Mouse (Mus musculus): ENCODE data around the gene Acd. TPM values are rescaled to one million over a fixed set of nuclear protein-coding genes. Genes with fewer than 3 reads are reported as not detected.
A peak's percentile ranks its signal among the peaks of the same experiment; 100 is the strongest.

The Acd gene
- polyA plus RNA-seq, 1 experiment, result 118 TPM

GRCm38 (mm10) chr8:105709317-105709716 is 8.4 kb upstream of the Acd start:
- Histone ChIP-seq H3K36me3 (ENCODE audit: control insufficient read depth, insufficient read depth, low read length) (no peaks in the 10 kb centered on the region), H3K4me1 (replicated peaks; ENCODE audit: control insufficient read depth, insufficient read depth, low read length) (peaks cover 9% of the 10 kb centered on the region; the same call in 1 of the 2 replicates), H3K4me3 (ENCODE audit: control insufficient read depth, insufficient read depth, low read length) (no peak overlapping the region), H3K27me3 (ENCODE audit: control insufficient read depth, insufficient read depth, low read length) (no peaks in the 10 kb centered on the region), H3K27ac (ENCODE audit: control insufficient read depth, insufficient read depth, low read length) (no peak overlapping the region)
- 90% methylated on average over 14 of the region's 14 CpGs for WGBS
- TF ChIP-seq POLR2A (IDR thresholded peaks at IDR 0.05; ENCODE audit: control insufficient read depth, extremely low read depth, insufficient read depth, low read length, poor library complexity) (no peak), CTCF (IDR thresholded peaks at IDR 0.05; ENCODE audit: borderline replicate concordance, control insufficient read depth, extremely low read depth, insufficient read depth, low read length, poor library complexity) (no peak)
- DNase-seq, result no peak

GRCm38 (mm10) chr8:105708675-105709074 is 7.8 kb upstream of the Acd start:
- WGBS, result 98% methylated on average over 8 of the region's 8 CpGs
- no peak for TF ChIP-seq CTCF (IDR thresholded peaks at IDR 0.05; ENCODE audit: borderline replicate concordance, control insufficient read depth, extremely low read depth, insufficient read depth, low read length, poor library complexity)
- TF ChIP-seq POLR2A (IDR thresholded peaks at IDR 0.05; ENCODE audit: control insufficient read depth, extremely low read depth, insufficient read depth, low read length, poor library complexity), result no peak
- H3K4me1 ChIP-seq (replicated peaks; ENCODE audit: control insufficient read depth, insufficient read depth, low read length), result peaks cover 9% of the 10 kb centered on the region; the same call in 1 of the 2 replicates
- no peaks in the 10 kb centered on the region for H3K27me3 ChIP-seq (ENCODE audit: control insufficient read depth, insufficient read depth, low read length)
- DNase-seq, result no peak
- H3K36me3 ChIP-seq (ENCODE audit: control insufficient read depth, insufficient read depth, low read length), result no peaks in the 10 kb centered on the region; the same call in 1 of the 2 replicates
- no peak overlapping the region for H3K27ac ChIP-seq (ENCODE audit: control insufficient read depth, insufficient read depth, low read length)
- H3K4me3 ChIP-seq (ENCODE audit: control insufficient read depth, insufficient read depth, low read length), result no peak overlapping the region

GRCm38 (mm10) chr8:105707498-105708403 is 6.8 kb upstream of the Acd start, which contains the start of the genes 4933405L10Rik and Enkd1:
4933405L10Rik (plus strand) TSS chr8:105707655.
Enkd1 (minus strand) TSS chr8:105708210.
- no peaks in the 10 kb centered on the region for H3K27me3 ChIP-seq (ENCODE audit: control insufficient read depth, insufficient read depth, low read length)
- WGBS, result 1% methylated on average over 55 of the region's 55 CpGs
- TF ChIP-seq POLR2A (IDR thresholded peaks at IDR 0.05; ENCODE audit: control insufficient read depth, extremely low read depth, insufficient read depth, low read length, poor library complexity) (0 out of 2 replicates have a peak, but pooled peaks have one; percentile 18), CTCF (IDR thresholded peaks at IDR 0.05; ENCODE audit: borderline replicate concordance, control insufficient read depth, extremely low read depth, insufficient read depth, low read length, poor library complexity) (no peak)
- peaks cover 9% of the 10 kb centered on the region; the same call in 1 of the 2 replicates for H3K4me1 ChIP-seq (replicated peaks; ENCODE audit: control insufficient read depth, insufficient read depth, low read length)
- peak within 1 kb of the TSS; percentile 66 for H3K4me3 ChIP-seq (ENCODE audit: control insufficient read depth, insufficient read depth, low read length)
- peak; percentile 91 for DNase-seq
- H3K36me3 ChIP-seq (ENCODE audit: control insufficient read depth, insufficient read depth, low read length), result no peaks in the 10 kb centered on the region; the same call in 1 of the 2 replicates
- no peak within 1 kb of the TSS for H3K27ac ChIP-seq (ENCODE audit: control insufficient read depth, insufficient read depth, low read length)

GRCm38 (mm10) chr8:105706426-105706825 is 5.5 kb upstream of the Acd start:
- H3K27me3 ChIP-seq (ENCODE audit: control insufficient read depth, insufficient read depth, low read length), result no peaks in the 10 kb centered on the region
- no peak overlapping the region for H3K27ac ChIP-seq (ENCODE audit: control insufficient read depth, insufficient read depth, low read length)
- no peak for DNase-seq
- H3K4me3 ChIP-seq (ENCODE audit: control insufficient read depth, insufficient read depth, low read length), result no peak overlapping the region
- TF ChIP-seq CTCF (IDR thresholded peaks at IDR 0.05; ENCODE audit: borderline replicate concordance, control insufficient read depth, extremely low read depth, insufficient read depth, low read length, poor library complexity) (no peak), POLR2A (IDR thresholded peaks at IDR 0.05; ENCODE audit: control insufficient read depth, extremely low read depth, insufficient read depth, low read length, poor library complexity) (no peak)
- no peaks in the 10 kb centered on the region; the same call in 1 of the 2 replicates for H3K36me3 ChIP-seq (ENCODE audit: control insufficient read depth, insufficient read depth, low read length)
- peaks cover 16% of the 10 kb centered on the region for H3K4me1 ChIP-seq (replicated peaks; ENCODE audit: control insufficient read depth, insufficient read depth, low read length)
- 96% methylated on average over 12 of the region's 12 CpGs for WGBS

GRCm38 (mm10) chr8:105704955-105705354 is 4.1 kb upstream of the Acd start:
- Histone ChIP-seq H3K36me3 (ENCODE audit: control insufficient read depth, insufficient read depth, low read length) (no peaks in the 10 kb centered on the region; the same call in 1 of the 2 replicates), H3K4me3 (ENCODE audit: control insufficient read depth, insufficient read depth, low read length) (no peak overlapping the region), H3K27ac (ENCODE audit: control insufficient read depth, insufficient read depth, low read length) (no peak overlapping the region), H3K27me3 (ENCODE audit: control insufficient read depth, insufficient read depth, low read length) (no peaks in the 10 kb centered on the region), H3K4me1 (replicated peaks; ENCODE audit: control insufficient read depth, insufficient read depth, low read length) (peaks cover 22% of the 10 kb centered on the region)
- DNase-seq, result no peak
- 96% methylated on average over 6 of the region's 6 CpGs for WGBS
- no peak for TF ChIP-seq CTCF (IDR thresholded peaks at IDR 0.05; ENCODE audit: borderline replicate concordance, control insufficient read depth, extremely low read depth, insufficient read depth, low read length, poor library complexity)
- no peak for TF ChIP-seq POLR2A (IDR thresholded peaks at IDR 0.05; ENCODE audit: control insufficient read depth, extremely low read depth, insufficient read depth, low read length, poor library complexity)

- WGBS, result 98% methylated on average over 34 of the region's 34 CpGs
- no peak for DNase-seq
- Histone ChIP-seq H3K27me3 (ENCODE audit: control insufficient read depth, insufficient read depth, low read length) (no peaks in the 10 kb centered on the region), H3K4me3 (ENCODE audit: control insufficient read depth, insufficient read depth, low read length) (no peak overlapping the region), H3K4me1 (replicated peaks; ENCODE audit: control insufficient read depth, insufficient read depth, low read length) (peaks cover 29% of the 10 kb centered on the region), H3K36me3 (ENCODE audit: control insufficient read depth, insufficient read depth, low read length) (no peaks in the 10 kb centered on the region; the same call in 1 of the 2 replicates), H3K27ac (ENCODE audit: control insufficient read depth, insufficient read depth, low read length) (no peak overlapping the region)
- TF ChIP-seq CTCF (IDR thresholded peaks at IDR 0.05; ENCODE audit: borderline replicate concordance, control insufficient read depth, extremely low read depth, insufficient read depth, low read length, poor library complexity) (no peak), POLR2A (IDR thresholded peaks at IDR 0.05; ENCODE audit: control insufficient read depth, extremely low read depth, insufficient read depth, low read length, poor library complexity) (no peak)
Observed at GRCm38 (mm10) chr8:105704146-105704812, 3.4 kb upstream of the Acd start.
